Mouse (Mus musculus) urinary bladder, postnatal 4 days (tissue): ENCODE results near the gene Mzt1.

Experiments
- DNase-seq, 2 experiments: peaks; one replicate each; pipeline ENCODE4 v3.0.0; 2021 to 2022; ENCODE audit warnings: low spot score in 2 of 2

Gene Mzt1

DNA sequence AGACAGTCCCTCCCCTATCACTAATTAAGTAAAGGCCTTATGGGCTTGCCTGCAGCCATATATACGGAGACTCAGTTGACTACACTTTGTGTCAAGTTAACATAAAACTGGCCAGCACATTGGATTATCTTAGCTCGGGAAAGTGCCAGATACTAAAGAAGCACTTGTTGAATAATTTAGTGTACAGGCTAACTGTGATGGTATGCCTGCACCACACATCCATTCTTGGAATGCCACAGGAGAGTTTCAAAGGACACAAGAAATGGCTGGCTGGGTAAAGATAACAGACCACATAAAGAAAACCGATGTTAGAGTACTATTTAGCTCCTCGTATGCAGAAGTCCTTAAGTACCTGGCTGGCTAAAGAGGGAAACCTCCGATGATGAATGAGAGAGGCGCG is 27.2 kb downstream of the Mzt1 start:
- DNase-seq, result no peak

DNA sequence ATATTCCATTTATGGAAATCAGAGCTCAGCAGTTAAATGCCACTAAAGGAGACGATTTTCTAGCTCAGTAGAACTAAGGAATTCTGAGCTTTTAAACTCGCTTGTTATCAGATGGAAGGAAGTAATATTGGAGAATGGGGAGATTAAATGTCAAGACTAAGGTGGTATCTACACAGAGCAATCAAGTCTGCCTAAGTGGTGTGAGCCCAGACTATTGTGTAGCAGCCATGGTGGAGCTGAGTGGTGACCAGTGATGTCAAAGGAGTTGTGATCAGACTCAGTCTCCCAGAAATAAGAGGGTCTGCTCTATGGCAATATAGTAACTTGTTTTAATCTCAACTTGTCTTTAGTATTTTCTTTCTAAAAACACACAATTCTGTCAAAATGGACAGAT is 35.0 kb downstream of the Mzt1 start:
- DNase-seq, result no peak

- DNase-seq, result no peak
Observed at GRCm38 (mm10) chr14:99010224-99010919, 35.6 kb downstream of the Mzt1 start.

- no peak for DNase-seq
Observed at GRCm38 (mm10) chr14:98994218-98994617, 51.7 kb downstream of the Mzt1 start, which contains the start of gene Rpl36a-ps1. Gene Rpl36a-ps1, minus strand, starts transcription at chr14:98994318.

GRCm38 (mm10) chr14:98992482-98992881 is 53.5 kb downstream of the Mzt1 start:
- DNase-seq, result no peak

DNA sequence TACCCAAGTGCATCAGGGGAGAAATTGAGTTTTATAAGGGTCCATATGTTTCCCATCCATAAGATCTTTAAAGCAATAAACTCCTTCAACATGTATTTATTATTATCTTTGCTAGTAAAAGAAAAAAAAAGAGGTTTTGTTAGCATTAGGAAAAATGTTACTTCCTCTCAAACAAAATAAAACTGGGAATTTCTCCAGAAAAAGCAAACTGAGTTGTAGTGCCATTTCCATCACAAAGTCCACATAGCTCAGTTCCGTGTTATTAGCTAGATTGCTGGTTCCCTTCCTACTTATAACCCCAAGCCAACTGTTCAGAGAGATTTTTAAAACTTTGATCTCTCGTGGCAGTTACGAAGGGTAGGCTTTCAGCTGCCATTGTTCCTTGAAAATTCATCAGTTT is 55.3 kb downstream of the Mzt1 start:
- no peak for DNase-seq

DNA sequence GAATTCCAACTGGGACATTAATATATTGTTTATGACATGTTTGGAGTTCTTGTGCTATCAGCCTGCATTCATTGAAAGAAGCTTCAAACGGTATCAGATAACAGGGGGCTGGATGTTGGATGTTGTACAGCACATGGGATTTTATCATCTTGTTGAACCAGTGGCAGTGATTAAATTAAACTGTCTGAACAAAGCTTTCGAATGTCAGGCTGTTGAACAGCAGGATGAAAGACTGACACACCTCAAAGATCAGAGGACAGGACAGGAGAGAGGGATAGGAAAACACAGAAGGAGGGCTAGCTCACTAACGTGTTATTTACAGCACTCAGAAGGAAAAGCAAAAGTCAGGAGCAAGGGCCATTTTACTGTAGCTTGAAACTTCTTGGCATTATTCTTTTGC is 56.1 kb downstream of the Mzt1 start:
- DNase-seq, result no peak
